Mouse (Mus musculus) liver, postnatal 0 days (tissue): ENCODE data around the gene Ccdc158.

Experiments used
- CTCF ChIP-seq: sonication (generic); IDR thresholded peaks from 2 replicates; pipeline ENCODE4 v1.5.1; 2016; ENCODE audit warnings: antibody characterized with exemption, low read depth
- EP300 ChIP-seq: IDR thresholded peaks from 2 replicates; pipeline ENCODE4 v1.6.1; 2016; ENCODE audit warnings: antibody characterized with exemption, low read depth, mild to moderate bottlenecking

DNA sequence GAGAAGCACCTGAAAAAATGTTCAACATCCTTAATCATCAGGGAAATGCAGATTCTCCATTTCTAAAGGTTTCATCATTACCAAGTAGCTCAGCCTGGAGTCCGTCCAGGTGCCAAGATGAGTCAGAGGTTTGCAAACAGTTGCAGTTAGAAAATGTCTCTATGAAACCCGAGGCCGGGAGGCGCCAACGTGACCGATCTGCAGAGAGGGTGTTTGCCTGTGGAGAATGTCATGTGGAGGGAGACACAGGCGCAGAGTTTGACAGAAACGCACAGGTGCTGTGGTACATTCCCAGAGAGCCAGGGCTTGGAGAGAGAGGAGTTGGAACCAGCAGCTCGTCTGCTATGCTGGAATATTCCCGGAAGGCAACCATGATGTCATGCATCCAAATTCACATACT is 76.0 kb downstream of the Ccdc158 start:
- TF ChIP-seq CTCF = no peak
- no peak for TF ChIP-seq EP300
